10 mouse cellular contexts compared by ENCODE assay signal in genomic region chr19:5742241-5742641, GRCm38 (mm10). TPM values are rescaled to one million over a fixed set of nuclear protein-coding genes. Genes with fewer than 3 reads are reported as not detected.
DNase-seq lines count a peak whose midpoint lies in the region; ATAC-seq and TF ChIP-seq lines count a peak whose summit lies in the region.
"Had no signal": no experiment of that assay in that cellular context is flagged by ENCODE, and none has a peak within 500 bp of the region (broad histone marks: within the 10 kb centered on the region; RNA-seq: fewer than 3 reads in every experiment).

No protein-coding gene starts in this region.

- H3K9ac ChIP-seq in forebrain, embryonic 13.5 days, result peak overlapping the region; percentile 86
- peak overlapping the region; percentile 62 for H3K9ac ChIP-seq in liver, embryonic 12.5 days
- peak overlapping the region; percentile 84 for H3K9ac ChIP-seq in stomach, postnatal 0 days (ENCODE audit: low read length)

- DNase-seq in frontal cortex, postnatal 10 days (ENCODE audit: low spot score in 2 of 2), result no peak
- no peak for DNase-seq in stomach, postnatal 0 days (ENCODE audit: low spot score)
- no peak for DNase-seq in left cerebral cortex, postnatal 10 days (ENCODE audit: extremely low spot score in 1 of 2, low spot score in 2 of 2)
- DNase-seq in cerebellum, adult 9-11 months, result no peak

- intact Hi-C loops in left cerebral cortex, postnatal 10 days (cut with DNase I), result loop anchor here (5.0 kb wide), 1 partner anchor 35 kb away; no protein-coding TSS in a partner anchor

- peaks cover 52% of the 10 kb centered on the region for H3K4me1 ChIP-seq in E14TG2a.4 (replicated peaks; ENCODE audit: low read depth, low read length)
- peaks cover 59% of the 10 kb centered on the region for H3K4me1 ChIP-seq in forebrain, embryonic 13.5 days
- H3K4me1 ChIP-seq in liver, embryonic 12.5 days, result peaks cover 43% of the 10 kb centered on the region
- H3K4me1 ChIP-seq in stomach, postnatal 0 days (replicated peaks; ENCODE audit: control insufficient read depth, insufficient read depth), result peaks cover 10% of the 10 kb centered on the region; the same call in 1 of the 2 replicates

- WGBS in forebrain, embryonic 13.5 days, result under 1% methylated on average over 32 of the region's 32 CpGs
- WGBS in liver, embryonic 12.5 days (ENCODE audit: insufficient replicate concordance), result 8% methylated on average over 32 of the region's 32 CpGs
- WGBS in stomach, postnatal 0 days, result 3% methylated on average over 32 of the region's 32 CpGs

- no peak for TF ChIP-seq CTCF in E14TG2a.4 (conservative IDR thresholded peaks at IDR 0.05; ENCODE audit: low read length)
- no peak for TF ChIP-seq CTCF in stomach, postnatal 0 days (IDR thresholded peaks at IDR 0.05; ENCODE audit: low read depth)

- ATAC-seq in frontal cortex, adult (ENCODE audit: low TSS enrichment), result peak; percentile 20; the same call in 1 of the 2 replicates
- ATAC-seq in forebrain, embryonic 13.5 days, result peak; percentile 41
- ATAC-seq in liver, embryonic 12.5 days, result no peak
- no peak; the same call in 1 of the 2 replicates for ATAC-seq in stomach, postnatal 0 days (ENCODE audit: low FRiP score, low TSS enrichment)

- H3K4me2 ChIP-seq in forebrain, embryonic 13.5 days, result peak overlapping the region; percentile 95
- H3K4me2 ChIP-seq in liver, embryonic 12.5 days, result peak overlapping the region; percentile 69
- peak overlapping the region; percentile 99 for H3K4me2 ChIP-seq in stomach, postnatal 0 days (replicated peaks; ENCODE audit: low read depth)

- H3K4me3 ChIP-seq in E14TG2a.4 (replicated peaks; ENCODE audit: low read length), result peak overlapping the region; percentile 78
- H3K4me3 ChIP-seq in forebrain, embryonic 13.5 days, result peak overlapping the region; percentile 61
- H3K4me3 ChIP-seq in liver, embryonic 12.5 days, result peak overlapping the region; percentile 54
- H3K4me3 ChIP-seq in stomach, postnatal 0 days (ENCODE audit: low read depth, low read length), result peak overlapping the region; percentile 74

- no peaks in the 10 kb centered on the region for H3K36me3 ChIP-seq in E14TG2a.4 (ENCODE audit: insufficient read depth, low read length)
- H3K36me3 ChIP-seq in forebrain, embryonic 13.5 days (ENCODE audit: poor library complexity, severe bottlenecking), result no peaks in the 10 kb centered on the region
- H3K36me3 ChIP-seq in liver, embryonic 12.5 days, result no peaks in the 10 kb centered on the region
- no peaks in the 10 kb centered on the region for H3K36me3 ChIP-seq in stomach, postnatal 0 days (ENCODE audit: control insufficient read depth, insufficient read depth, low read length)
- H3K36me3 ChIP-seq: G1E had no signal

- H3K27me3 ChIP-seq in E14TG2a.4 (ENCODE audit: insufficient read depth, low read length), result peaks cover 78% of the 10 kb centered on the region
- peaks cover 53% of the 10 kb centered on the region for H3K27me3 ChIP-seq in forebrain, embryonic 13.5 days
- H3K27me3 ChIP-seq in liver, embryonic 12.5 days (replicated peaks), result peaks cover 97% of the 10 kb centered on the region
- no peaks in the 10 kb centered on the region for H3K27me3 ChIP-seq in stomach, postnatal 0 days (ENCODE audit: control insufficient read depth, insufficient read depth, low read length)

- TF ChIP-seq EP300 in stomach, postnatal 0 days (optimal IDR thresholded peaks at IDR 0.05), result no peak

- peak overlapping the region; percentile 87 for H3K27ac ChIP-seq in forebrain, embryonic 13.5 days
- H3K27ac ChIP-seq in liver, embryonic 12.5 days, result no peak overlapping the region
- peak overlapping the region; percentile 95 for H3K27ac ChIP-seq in stomach, postnatal 0 days (replicated peaks)

- no peaks in the 10 kb centered on the region for H3K9me3 ChIP-seq in E14TG2a.4 (ENCODE audit: low read length)
- H3K9me3 ChIP-seq in forebrain, embryonic 13.5 days (replicated peaks), result no peaks in the 10 kb centered on the region
- no peaks in the 10 kb centered on the region for H3K9me3 ChIP-seq in liver, embryonic 12.5 days (replicated peaks)
- no peaks in the 10 kb centered on the region for H3K9me3 ChIP-seq in stomach, postnatal 0 days (ENCODE audit: control insufficient read depth, low read length)
- H3K9me3 ChIP-seq: G1E had no signal

RNA-seq across cellular contexts. Expression of gene Ltbp3, which starts 1.5 kb away (rescaled TPM):
- polyA plus RNA-seq in forebrain, embryonic 13.5 days (2015; fragmentation: Nextera tagmentation; extraction: Ambion mirVana), result 8.3 and 13.1 TPM in 2 replicates
- polyA plus RNA-seq in liver, embryonic 12.5 days (2016; fragmentation: Nextera tagmentation; extraction: Ambion mirVana), result 3.7 and 3.8 TPM in 2 replicates
- 15.7 and 26.9 TPM in 2 replicates for polyA plus RNA-seq in stomach, postnatal 0 days (2015; fragmentation: Nextera tagmentation; extraction: Ambion mirVana)
- total RNA-seq in left cerebral cortex, postnatal 10 days (2021), result 10 to 100 TPM; 19.9 to 21.4 TPM

RNA-seq across cellular contexts. Expression of gene Fam89b, which starts 12.8 kb away (rescaled TPM):
- polyA plus RNA-seq in forebrain, embryonic 13.5 days (2015; fragmentation: Nextera tagmentation; extraction: Ambion mirVana), result 199 and 204 TPM in 2 replicates
- 45.1 and 45.3 TPM in 2 replicates for polyA plus RNA-seq in liver, embryonic 12.5 days (2016; fragmentation: Nextera tagmentation; extraction: Ambion mirVana)
- 51.9 and 52.1 TPM in 2 replicates for polyA plus RNA-seq in stomach, postnatal 0 days (2015; fragmentation: Nextera tagmentation; extraction: Ambion mirVana)
- total RNA-seq in left cerebral cortex, postnatal 10 days (2021), result 10 to 100 TPM; 46.6 to 47.6 TPM

RNA-seq across cellular contexts. Expression of gene Ehbp1l1, which starts 16.1 kb away (rescaled TPM):
- polyA plus RNA-seq in forebrain, embryonic 13.5 days (2015; fragmentation: Nextera tagmentation; extraction: Ambion mirVana), result 5.3 and 6.7 TPM in 2 replicates
- polyA plus RNA-seq in liver, embryonic 12.5 days (2016; fragmentation: Nextera tagmentation; extraction: Ambion mirVana), result 122 and 124 TPM in 2 replicates
- 28.0 and 29.5 TPM in 2 replicates for polyA plus RNA-seq in stomach, postnatal 0 days (2015; fragmentation: Nextera tagmentation; extraction: Ambion mirVana)
- total RNA-seq in left cerebral cortex, postnatal 10 days (2021), result 10 to 100 TPM; 50.4 to 52.0 TPM

RNA-seq across cellular contexts. Expression of gene Scyl1, which starts 29.0 kb away (rescaled TPM):
- 56.4 and 62.6 TPM in 2 replicates for polyA plus RNA-seq in forebrain, embryonic 13.5 days (2015; fragmentation: Nextera tagmentation; extraction: Ambion mirVana)
- polyA plus RNA-seq in liver, embryonic 12.5 days (2016; fragmentation: Nextera tagmentation; extraction: Ambion mirVana), result 38.3 and 39.7 TPM in 2 replicates
- polyA plus RNA-seq in stomach, postnatal 0 days (2015; fragmentation: Nextera tagmentation; extraction: Ambion mirVana), result 38.1 and 40.9 TPM in 2 replicates
- total RNA-seq in left cerebral cortex, postnatal 10 days (2021), result 10 to 100 TPM; 79.4 to 82.8 TPM

RNA-seq across cellular contexts. Expression of gene Kcnk7, which starts 38.1 kb away (rescaled TPM):
- polyA plus RNA-seq in forebrain, embryonic 13.5 days (2015; fragmentation: Nextera tagmentation; extraction: Ambion mirVana), result 0.31 and 0.32 TPM in 2 replicates
- 0.18 and 0.19 TPM in 2 replicates for polyA plus RNA-seq in liver, embryonic 12.5 days (2016; fragmentation: Nextera tagmentation; extraction: Ambion mirVana)
- 8.4 and 9.5 TPM in 2 replicates for polyA plus RNA-seq in stomach, postnatal 0 days (2015; fragmentation: Nextera tagmentation; extraction: Ambion mirVana)
- total RNA-seq in left cerebral cortex, postnatal 10 days (2021), result not detected
- total RNA-seq: G1E had no signal
- polyA plus RNA-seq: large intestine, adult 2 months had no signal

Comparison
In these comparisons a context has a peak if more than half of its experiments do, and no peak if none do; other contexts are left out.
1. ATAC-seq: peak in frontal cortex, adult (single experiment) and forebrain, embryonic 13.5 days (single experiment); none in liver, embryonic 12.5 days (single experiment) and stomach, postnatal 0 days (single experiment).
2. Peak in every context shown above with its lines, with median percentiles within 50 percentile points of each other: H3K4me3 ChIP-seq, H3K4me2 ChIP-seq and H3K9ac ChIP-seq.